Comparison of ENCODE assay signal across 22 mouse cellular contexts in the genomic region with DNA sequence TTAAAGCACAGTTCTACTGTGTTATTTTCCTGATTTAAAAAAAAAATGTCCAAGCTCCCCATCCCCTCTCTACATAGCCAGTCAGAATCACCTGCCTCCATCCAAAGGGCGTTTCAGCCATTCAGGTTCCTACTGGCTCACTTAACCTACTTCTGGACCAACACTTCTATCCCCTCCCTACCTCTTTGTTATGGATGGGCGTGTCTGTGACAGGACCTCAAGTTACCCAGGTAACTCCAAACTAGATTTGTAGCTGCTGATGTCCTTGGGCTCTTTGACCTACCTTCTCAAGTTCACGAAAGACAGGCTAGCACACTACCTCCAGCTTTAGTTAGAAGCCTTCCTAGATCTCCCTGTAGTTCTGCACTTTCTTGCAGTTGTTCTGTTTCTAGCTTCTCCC. TPM values are rescaled to one million over a fixed set of nuclear protein-coding genes. Genes with fewer than 3 reads are reported as not detected.
"Had no signal": no experiment of that assay in that cellular context is flagged by ENCODE, and none has a peak within 500 bp of the region (broad histone marks: within the 10 kb centered on the region; RNA-seq: fewer than 3 reads in every experiment).

No protein-coding gene starts in this region.

- H3K27me3 ChIP-seq: midbrain, embryonic 12.5 days; neural tube, embryonic 13.5 days; stomach, embryonic 15.5 days had no signal

- H3K27ac ChIP-seq: midbrain, embryonic 10.5 days; midbrain, embryonic 12.5 days; neural tube, embryonic 13.5 days; neural tube, embryonic 15.5 days; stomach, embryonic 15.5 days; stomach, postnatal 0 days had no signal

- H3K4me1 ChIP-seq: midbrain, embryonic 10.5 days; midbrain, embryonic 12.5 days; neural tube, embryonic 13.5 days; neural tube, embryonic 15.5 days; stomach, embryonic 15.5 days had no signal

- H3K36me3 ChIP-seq: midbrain, embryonic 10.5 days; midbrain, embryonic 12.5 days; neural tube, embryonic 13.5 days; neural tube, embryonic 15.5 days; stomach, embryonic 15.5 days had no signal

- H3K9me3 ChIP-seq: midbrain, embryonic 10.5 days; midbrain, embryonic 12.5 days; neural tube, embryonic 13.5 days; neural tube, embryonic 15.5 days; stomach, embryonic 15.5 days had no signal

- DNase-seq: lung, adult 18-20 months; lung, embryonic 14.5 days; lung, postnatal 10 days; lung, postnatal 4 days; midbrain, embryonic 14.5 days; retina, postnatal 1 day; right cerebral cortex, adult 18-20 months; right cerebral cortex, postnatal 25 days; right cerebral cortex, postnatal 4 days; thymus, adult 2 months; thymus, postnatal 14 days; thymus, postnatal 36 days had no signal

- H3K4me3 ChIP-seq: midbrain, embryonic 10.5 days; midbrain, embryonic 12.5 days; myocyte; neural tube, embryonic 13.5 days; neural tube, embryonic 15.5 days; stomach, embryonic 15.5 days had no signal

- H3K9ac ChIP-seq: lung, embryonic 14.5 days; midbrain, embryonic 12.5 days; neural tube, embryonic 13.5 days; neural tube, embryonic 15.5 days; stomach, embryonic 15.5 days had no signal

RNA-seq across cellular contexts. Expression of a gene that starts 12.2 kb away (rescaled TPM):
- total RNA-seq: megakaryocyte-erythroid progenitor cell, adult 5-6 weeks had no signal
- polyA plus RNA-seq: midbrain, embryonic 10.5 days; midbrain, embryonic 14.5 days; midbrain, embryonic 16.5 days; neural tube, embryonic 13.5 days; small intestine, adult 2 months; stomach, embryonic 15.5 days had no signal
